Mouse (Mus musculus): ENCODE results near the gene Coro2a.

DNA sequence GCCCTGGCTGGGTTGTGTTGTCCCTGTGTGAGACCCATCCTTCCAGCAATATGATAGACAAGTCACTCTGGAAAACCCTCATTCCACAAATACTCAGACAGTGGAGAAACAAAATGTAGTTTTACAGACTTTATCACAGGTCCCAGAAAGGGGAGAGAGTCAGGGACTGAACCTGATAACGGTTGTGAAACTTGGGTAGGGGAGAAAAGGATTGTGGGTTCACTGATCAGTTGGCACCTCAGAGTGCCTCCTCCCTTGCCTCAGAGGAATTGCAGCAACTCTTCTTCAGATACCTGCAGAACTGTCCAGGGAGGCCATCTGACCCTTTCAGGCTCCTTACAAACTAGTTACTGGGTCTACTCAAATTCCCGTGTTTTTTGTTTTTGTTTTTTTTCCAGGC lies 30.5 kb upstream of the Coro2a start:
- no peak for TF ChIP-seq POLR2A (IDR thresholded peaks at IDR 0.05; ENCODE audit: borderline replicate concordance, extremely low read depth, low read depth, low read length)
- no peak for TF ChIP-seq CTCF (IDR thresholded peaks at IDR 0.05; ENCODE audit: insufficient read depth, low read length)

Data from lung, adult 2 months (tissue).